Mouse (Mus musculus): ENCODE measurements at regions not wholly inside any gene's neighbourhood (a gene's known extent, or its start where the extent isn't known, plus 50 kb on each side); places are given as distances from the start of the nearest gene placed in this dataset.

GRCm38 (mm10) chr3:121869694-121870093 lies 54.6 kb upstream of the Abcd3 start:
- TF ChIP-seq CTCF (IDR thresholded peaks at IDR 0.05; ENCODE audit: low read depth) (no peak), EP300 (IDR thresholded peaks at IDR 0.05; ENCODE audit: low read depth) (no peak)

All from liver, embryonic 14.5 days (tissue).